8 mouse cellular contexts compared by ENCODE assay signal in genomic region chr2:10216566-10217247, GRCm38 (mm10).
DNase-seq lines count a peak whose midpoint lies in the region; ATAC-seq lines count a peak whose summit lies in the region.

No protein-coding gene starts in this region.

- peaks cover 11% of the 10 kb centered on the region for H3K4me1 ChIP-seq in forebrain, embryonic 16.5 days (replicated peaks; ENCODE audit: control insufficient read depth, insufficient read depth, low read length)
- peaks cover 8% of the 10 kb centered on the region; the same call in 1 of the 2 replicates for H3K4me1 ChIP-seq in hindbrain, embryonic 14.5 days (replicated peaks; ENCODE audit: control insufficient read depth, insufficient read depth, low read length)
- H3K4me1 ChIP-seq in neural tube, embryonic 13.5 days (replicated peaks) = peaks cover 18% of the 10 kb centered on the region

- no peak overlapping the region; the same call in 1 of the 2 replicates for H3K27ac ChIP-seq in forebrain, embryonic 16.5 days (ENCODE audit: low read length)
- H3K27ac ChIP-seq in hindbrain, embryonic 14.5 days = peak overlapping the region; percentile 55
- 0 out of 2 replicates have a peak overlapping the region, but pooled peaks have one; percentile 42 for H3K27ac ChIP-seq in neural tube, embryonic 13.5 days (replicated peaks)

- H3K27me3 ChIP-seq in forebrain, embryonic 16.5 days (replicated peaks; ENCODE audit: control insufficient read depth, insufficient read depth, low read length) = no peaks in the 10 kb centered on the region
- no peaks in the 10 kb centered on the region for H3K27me3 ChIP-seq in hindbrain, embryonic 14.5 days (ENCODE audit: control insufficient read depth, insufficient read depth, low read length)
- no peaks in the 10 kb centered on the region for H3K27me3 ChIP-seq in neural tube, embryonic 13.5 days

- no peak overlapping the region for H3K4me2 ChIP-seq in forebrain, embryonic 16.5 days (ENCODE audit: low read length)
- no peak overlapping the region for H3K4me2 ChIP-seq in hindbrain, embryonic 14.5 days (replicated peaks)
- 0 out of 2 replicates have a peak overlapping the region, but pooled peaks have one; percentile 5 for H3K4me2 ChIP-seq in neural tube, embryonic 13.5 days

- no peaks in the 10 kb centered on the region for H3K9me3 ChIP-seq in forebrain, embryonic 16.5 days (ENCODE audit: control insufficient read depth, low read length)
- H3K9me3 ChIP-seq in hindbrain, embryonic 14.5 days (ENCODE audit: control insufficient read depth, low read length) = no peaks in the 10 kb centered on the region
- no peaks in the 10 kb centered on the region for H3K9me3 ChIP-seq in neural tube, embryonic 13.5 days

- ATAC-seq in cerebellum, adult (ENCODE audit: insufficient number of reproducible peaks, low FRiP score, low TSS enrichment) = peak; percentile 63; the same call in 1 of the 2 replicates
- ATAC-seq in forebrain, embryonic 16.5 days = peak; percentile 92
- ATAC-seq in hindbrain, embryonic 14.5 days (ENCODE audit: low FRiP score) = peak; percentile 80; the same call in 1 of the 2 replicates
- peak; percentile 72 for ATAC-seq in neural tube, embryonic 13.5 days (ENCODE audit: low read depth)
- no peak for ATAC-seq in erythroblast, adult 5-6 weeks (replicated peaks; ENCODE audit: low FRiP score, poor library complexity, severe bottlenecking)

- peak; percentile 29 for DNase-seq in adrenal gland, adult 2 months
- no peak for DNase-seq in adrenal gland, postnatal 4 days (ENCODE audit: low spot score in 2 of 2)
- DNase-seq in hindbrain, embryonic 14.5 days (ENCODE audit: low spot score) = peak; percentile 57
- DNase-seq in left cerebral cortex, postnatal 10 days (ENCODE audit: extremely low spot score in 1 of 2, low spot score in 2 of 2) = peak; percentile 27 to 39

- no peak overlapping the region for H3K4me3 ChIP-seq in forebrain, embryonic 16.5 days (replicated peaks; ENCODE audit: low read length)
- no peak overlapping the region for H3K4me3 ChIP-seq in hindbrain, embryonic 14.5 days (replicated peaks; ENCODE audit: low read length)
- H3K4me3 ChIP-seq in neural tube, embryonic 13.5 days = no peak overlapping the region

- intact Hi-C loops in left cerebral cortex, postnatal 10 days (cut with DNase I) = no loop called here

- H3K9ac ChIP-seq in forebrain, embryonic 16.5 days (replicated peaks; ENCODE audit: low read depth, low read length) = no peak overlapping the region
- H3K9ac ChIP-seq in hindbrain, embryonic 14.5 days = no peak overlapping the region
- H3K9ac ChIP-seq in neural tube, embryonic 13.5 days = 0 out of 2 replicates have a peak overlapping the region, but pooled peaks have one; percentile 8

- 31% methylated on average over 7 of the region's 7 CpGs for WGBS in forebrain, embryonic 16.5 days
- WGBS in hindbrain, embryonic 14.5 days = 34% methylated on average over 7 of the region's 7 CpGs
- WGBS in neural tube, embryonic 13.5 days = 39% methylated on average over 7 of the region's 7 CpGs

- no peaks in the 10 kb centered on the region for H3K36me3 ChIP-seq in forebrain, embryonic 16.5 days (ENCODE audit: control insufficient read depth, insufficient read depth)
- H3K36me3 ChIP-seq in hindbrain, embryonic 14.5 days (replicated peaks; ENCODE audit: control insufficient read depth, insufficient read depth) = no peaks in the 10 kb centered on the region
- no peaks in the 10 kb centered on the region for H3K36me3 ChIP-seq in neural tube, embryonic 13.5 days

Comparison
In these comparisons a context has a peak if more than half of its experiments do, and no peak if none do; other contexts are left out.
1. DNase-seq: peak in adrenal gland, adult 2 months (single experiment), hindbrain, embryonic 14.5 days (single experiment) and left cerebral cortex, postnatal 10 days (2 of 2); none in adrenal gland, postnatal 4 days (0 of 2).